ENCODE assay signal across 8 mouse cellular contexts in genomic region chr17:24350926-24351759, GRCm38 (mm10). TPM values are rescaled to one million over a fixed set of nuclear protein-coding genes. Genes with fewer than 3 reads are reported as not detected.
A peak's percentile ranks its signal among the peaks of the same experiment; 100 is the strongest.
DNase-seq lines count a peak whose midpoint lies in the region; ATAC-seq and TF ChIP-seq lines count a peak whose summit lies in the region.

Abca17 (minus strand) TSS chr17:24351068.

- H3K9ac ChIP-seq in intestine, embryonic 16.5 days (ENCODE audit: low read depth, low read length) = peak within 1 kb of the TSS; percentile 88
- H3K9ac ChIP-seq in lung, embryonic 15.5 days = peak within 1 kb of the TSS; percentile 68

- peak within 1 kb of the TSS; percentile 72; the same call in 1 of the 2 replicates for H3K27ac ChIP-seq in cerebellum, adult 2 months (ENCODE audit: insufficient read depth, low read length)
- peak within 1 kb of the TSS; percentile 70; the same call in 1 of the 2 replicates for H3K27ac ChIP-seq in intestine, embryonic 16.5 days (ENCODE audit: low read length)
- H3K27ac ChIP-seq in lung, embryonic 15.5 days = peak within 1 kb of the TSS; percentile 77

- H3K4me2 ChIP-seq in intestine, embryonic 16.5 days (ENCODE audit: low read depth, low read length) = peak within 1 kb of the TSS; percentile 97
- H3K4me2 ChIP-seq in lung, embryonic 15.5 days = peak within 1 kb of the TSS; percentile 97

- H3K9me3 ChIP-seq in intestine, embryonic 16.5 days (ENCODE audit: control insufficient read depth, low read length) = no peaks in the 10 kb centered on the region
- H3K9me3 ChIP-seq in lung, embryonic 15.5 days = no peaks in the 10 kb centered on the region

- H3K27me3 ChIP-seq in cerebellum, adult 2 months (ENCODE audit: control insufficient read depth, insufficient read depth, low read length) = no peaks in the 10 kb centered on the region
- peaks cover 4% of the 10 kb centered on the region; the same call in 1 of the 2 replicates for H3K27me3 ChIP-seq in intestine, embryonic 16.5 days (replicated peaks; ENCODE audit: control insufficient read depth, insufficient read depth, low read length)
- peaks cover 34% of the 10 kb centered on the region for H3K27me3 ChIP-seq in lung, embryonic 15.5 days

- ATAC-seq in intestine, embryonic 16.5 days = peak; percentile 16
- no peak for ATAC-seq in lung, embryonic 15.5 days (ENCODE audit: borderline replicate concordance, extremely low read depth, low FRiP score, low TSS enrichment)

- peak; percentile 9 to 26 for DNase-seq in thymus, adult 18-20 months
- no peak for DNase-seq in thymus, postnatal 0 days (ENCODE audit: low spot score)
- DNase-seq in cerebellum, adult 2 months = peak; percentile 39 to 47
- DNase-seq in frontal cortex, postnatal 14 days (ENCODE audit: low spot score in 2 of 2) = peak; percentile 12 to 16
- DNase-seq in spleen, adult 18-20 months = peak; percentile 13 to 39
- DNase-seq in adipocyte (ENCODE audit: low spot score) = no peak

- peaks cover 12% of the 10 kb centered on the region for H3K4me1 ChIP-seq in cerebellum, adult 2 months (ENCODE audit: control insufficient read depth, insufficient read depth, low read length)
- H3K4me1 ChIP-seq in intestine, embryonic 16.5 days (ENCODE audit: control insufficient read depth, insufficient read depth, low read length) = peaks cover 6% of the 10 kb centered on the region
- peaks cover 31% of the 10 kb centered on the region; the same call in 1 of the 2 replicates for H3K4me1 ChIP-seq in lung, embryonic 15.5 days

- TF ChIP-seq CTCF in cerebellum, adult 2 months (IDR thresholded peaks at IDR 0.05; ENCODE audit: borderline replicate concordance, insufficient read depth, low read depth, low read length) = no peak

- no peak for TF ChIP-seq POLR2A in cerebellum, adult 2 months (IDR thresholded peaks at IDR 0.05; ENCODE audit: borderline replicate concordance, insufficient read depth, low read length)

- no peaks in the 10 kb centered on the region for H3K36me3 ChIP-seq in intestine, embryonic 16.5 days (ENCODE audit: control insufficient read depth, insufficient read depth, low read length)
- H3K36me3 ChIP-seq in lung, embryonic 15.5 days = no peaks in the 10 kb centered on the region

- peak within 1 kb of the TSS; percentile 74 for H3K4me3 ChIP-seq in cerebellum, adult 2 months (replicated peaks; ENCODE audit: insufficient read depth, low read depth, low read length)
- peak within 1 kb of the TSS; percentile 82 for H3K4me3 ChIP-seq in intestine, embryonic 16.5 days (ENCODE audit: low read length)
- peak within 1 kb of the TSS; percentile 76 for H3K4me3 ChIP-seq in lung, embryonic 15.5 days

- 3% methylated on average over 42 of the region's 42 CpGs for WGBS in cerebellum, adult 2 months
- WGBS in intestine, embryonic 16.5 days = 3% methylated on average over 42 of the region's 42 CpGs
- 4% methylated on average over 42 of the region's 42 CpGs for WGBS in lung, embryonic 15.5 days

RNA-seq across cellular contexts. Expression of gene Abca17, which starts in this region (rescaled TPM):
- polyA plus RNA-seq in thymus, postnatal 0 days (2015; fragmentation: Nextera tagmentation; extraction: Ambion mirVana) = not detected in 2 replicates
- 0.22 and 0.31 TPM in 2 replicates for polyA plus RNA-seq in cerebellum, adult 2 months (2012; rRNA removed)
- not detected in 2 replicates for polyA plus RNA-seq in intestine, embryonic 16.5 days (2015; fragmentation: Nextera tagmentation; extraction: Ambion mirVana)
- polyA plus RNA-seq in lung, embryonic 15.5 days (2015; fragmentation: Nextera tagmentation; extraction: Ambion mirVana) = 0.21 and 0.35 TPM in 2 replicates

Comparison
In these comparisons a context has a peak if more than half of its experiments do, and no peak if none do; other contexts are left out.
1. DNase-seq: peak in thymus, adult 18-20 months (2 of 2), frontal cortex, postnatal 14 days (2 of 2) and spleen, adult 18-20 months (2 of 2); none in thymus, postnatal 0 days (single experiment) and adipocyte (single experiment).
2. Peak in DNase-seq, H3K4me3 ChIP-seq and H3K27ac ChIP-seq in cerebellum, adult 2 months; RNA of the gene not detected or under 1 TPM.
3. Peak in ATAC-seq, H3K4me3 ChIP-seq, H3K27ac ChIP-seq, H3K9ac ChIP-seq and H3K4me2 ChIP-seq in intestine, embryonic 16.5 days; RNA of the gene not detected or under 1 TPM.
4. Peak in every context shown above with its lines, with median percentiles within 50 percentile points of each other: H3K27ac ChIP-seq and H3K4me3 ChIP-seq.